Mouse (Mus musculus) layer of hippocampus, adult 2 months (tissue): ENCODE measurements at regions not wholly inside any gene's neighbourhood (a gene's known extent, or its start where the extent isn't known, plus 50 kb on each side); places are given as distances from the start of the nearest gene placed in this dataset.

Source experiments
- DNase-seq, 2 experiments: peaks; one replicate each; pipeline ENCODE4 v3.0.0; 2022; ENCODE audit warnings: low spot score in 2 of 2
- H3K27ac ChIP-seq: fragments of 200-600 bp; 2 replicates; pipeline ENCODE4 v1.8.1; 2022
- H3K4me3 ChIP-seq: fragments of 200-600 bp; 2 replicates; pipeline ENCODE4 v1.8.1; 2022; ENCODE audit warnings: mild to moderate bottlenecking
- CTCF ChIP-seq: fragments of 200-600 bp; conservative IDR thresholded peaks from 2 replicates; pipeline ENCODE4 v1.8.1; 2022; ENCODE audit warnings: antibody characterized with exemption, mild to moderate bottlenecking, moderate library complexity

DNA sequence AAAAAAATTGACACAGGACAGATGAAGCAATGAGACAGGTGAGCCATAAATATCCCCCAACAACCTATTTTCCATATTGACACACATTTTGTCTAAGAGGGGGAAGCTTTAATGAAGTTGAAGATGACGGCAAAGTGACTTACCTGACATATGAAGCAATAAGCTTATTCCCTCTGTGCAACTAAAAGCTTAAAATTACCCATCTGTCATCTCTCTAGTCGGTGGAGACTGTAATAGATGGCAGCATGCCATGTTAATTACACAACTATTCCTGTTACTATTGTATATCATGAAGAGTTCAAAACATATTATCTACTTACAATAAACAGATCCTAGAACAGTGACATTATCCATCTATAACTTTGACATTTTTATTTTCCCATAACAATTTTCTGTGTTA, 818.0 kb downstream of the Sis start:
- no peak overlapping the region for H3K4me3 ChIP-seq
- peak in 1 of 2 experiments; percentile 6 for DNase-seq
- no peak overlapping the region for H3K27ac ChIP-seq
- no peak for TF ChIP-seq CTCF
